Mouse (Mus musculus) liver, postnatal 0 days (tissue): ENCODE data around the gene Susd4.

Experiments used
- CTCF ChIP-seq: sonication (generic); IDR thresholded peaks from 2 replicates; pipeline ENCODE4 v1.5.1; 2016; ENCODE audit warnings: antibody characterized with exemption, low read depth
- EP300 ChIP-seq: IDR thresholded peaks from 2 replicates; pipeline ENCODE4 v1.6.1; 2016; ENCODE audit warnings: antibody characterized with exemption, low read depth, mild to moderate bottlenecking

DNA sequence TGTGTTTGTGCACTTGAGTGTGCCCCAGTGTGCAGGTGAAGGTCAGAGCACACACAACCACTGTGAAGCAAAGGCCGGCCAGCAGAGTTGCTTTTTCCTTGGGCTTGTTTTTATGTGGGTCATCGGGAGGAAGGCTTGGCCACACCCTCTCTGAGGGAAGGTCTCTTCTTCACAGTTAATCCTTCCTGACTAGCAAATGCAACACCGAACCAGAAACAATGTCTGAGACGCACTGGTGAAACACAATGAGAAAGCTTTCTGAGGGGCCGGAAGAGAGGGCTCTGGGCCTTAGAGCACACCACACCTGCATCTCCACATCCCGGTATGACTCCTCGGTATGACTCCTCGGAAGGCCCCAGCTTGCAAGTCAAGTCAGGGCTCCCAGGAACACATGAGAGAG, 12.4 kb upstream of the Susd4 start:
- TF ChIP-seq CTCF (no peak), EP300 (no peak)
